Mouse (Mus musculus): Measurements from ENCODE around the gene Prkag2. TPM values are rescaled to one million over a fixed set of nuclear protein-coding genes. Genes with fewer than 3 reads are reported as not detected.
A peak's percentile ranks its signal among the peaks of the same experiment; 100 is the strongest.

The Prkag2 gene
- polyA plus RNA-seq, 1 experiment from 2014 or later: 38.3 TPM

DNA sequence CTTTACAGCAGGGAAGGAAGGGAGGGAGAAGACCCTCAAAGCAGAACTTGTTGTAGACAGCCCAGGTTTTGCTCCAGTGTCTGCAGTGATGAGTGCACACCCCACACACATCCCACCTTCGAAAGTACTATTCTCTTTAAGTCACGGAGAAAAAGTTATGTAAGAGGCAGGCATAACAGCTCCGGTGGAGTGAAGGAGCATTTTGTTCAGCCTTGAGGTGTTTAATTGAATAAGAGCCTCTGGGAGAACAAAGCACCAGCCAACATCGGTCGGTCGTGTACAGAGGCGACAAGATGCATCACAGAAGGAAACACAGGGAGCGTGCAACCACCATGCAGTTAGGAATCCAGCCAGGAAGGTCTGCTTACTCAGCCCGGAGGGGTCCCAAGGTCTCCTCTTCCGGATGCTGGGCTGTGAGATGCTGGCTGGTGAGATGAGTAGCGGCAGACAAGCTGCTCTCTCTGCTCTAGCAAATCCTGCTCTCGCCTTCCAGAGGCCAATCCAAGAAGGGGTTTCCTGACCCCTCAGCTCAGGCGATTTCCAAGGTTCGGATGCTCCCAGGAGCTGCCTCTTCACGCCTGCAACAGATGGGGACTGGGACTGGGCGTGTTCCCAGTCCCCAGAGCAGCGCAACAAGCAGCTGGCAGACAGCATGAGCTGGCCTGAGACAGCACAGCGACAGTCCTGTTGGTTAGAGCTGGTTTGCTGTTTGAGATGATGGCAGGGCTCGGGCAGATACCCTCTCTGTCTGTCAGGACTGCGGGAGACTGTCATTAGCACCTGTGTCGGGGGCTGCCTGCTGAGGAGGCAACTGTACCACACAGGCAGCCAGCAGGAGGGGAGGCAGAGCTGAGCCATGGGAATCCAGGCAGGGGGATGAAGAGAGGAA lies 41.3 kb downstream of the Prkag2 start:
- Histone ChIP-seq H3K27me3 (replicated peaks; ENCODE audit: control insufficient read depth, insufficient read depth, low read length) (no peaks in the 10 kb centered on the region), H3K36me3 (ENCODE audit: control insufficient read depth, insufficient read depth) (no peaks in the 10 kb centered on the region), H3K27ac (ENCODE audit: low read depth, low read length) (no peak overlapping the region), H3K9me3 (ENCODE audit: control insufficient read depth) (no peaks in the 10 kb centered on the region), H3K4me2 (replicated peaks; ENCODE audit: low read depth) (no peak overlapping the region), H3K4me1 (replicated peaks; ENCODE audit: control insufficient read depth, insufficient read depth, low read length) (no peaks in the 10 kb centered on the region), H3K9ac (ENCODE audit: low read depth, low read length) (no peak overlapping the region), H3K4me3 (ENCODE audit: low read depth, low read length) (no peak overlapping the region)
- WGBS: 47% methylated on average over 21 of the region's 21 CpGs
- no peak for ATAC-seq
- TF ChIP-seq CTCF (IDR thresholded peaks at IDR 0.05; ENCODE audit: low read depth): no peak

DNA sequence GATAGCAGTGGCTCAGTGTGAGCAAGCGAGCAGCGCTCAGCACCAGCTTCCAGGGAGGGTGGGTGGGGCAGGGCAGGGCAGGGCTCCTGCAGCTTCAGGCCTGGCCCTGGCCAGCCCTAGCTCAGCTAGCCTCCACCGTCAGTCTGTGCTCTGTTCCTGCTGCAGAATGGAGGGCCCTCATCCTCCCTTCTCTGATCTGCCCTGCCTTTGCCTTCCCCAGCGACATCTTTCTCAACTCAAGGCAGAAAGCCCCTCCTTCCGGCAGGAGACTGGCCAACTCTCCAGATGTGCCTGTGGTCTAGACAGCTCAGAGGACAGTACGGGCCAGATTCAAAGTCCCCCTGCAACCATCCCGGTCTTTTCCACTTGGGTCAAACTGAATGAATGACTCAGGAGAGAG lies 42.0 kb downstream of the Prkag2 start:
- Histone ChIP-seq H3K27ac (ENCODE audit: low read depth, low read length) (no peak overlapping the region), H3K4me3 (ENCODE audit: low read depth, low read length) (no peak overlapping the region), H3K27me3 (replicated peaks; ENCODE audit: control insufficient read depth, insufficient read depth, low read length) (no peaks in the 10 kb centered on the region), H3K36me3 (ENCODE audit: control insufficient read depth, insufficient read depth) (no peaks in the 10 kb centered on the region), H3K9me3 (ENCODE audit: control insufficient read depth) (no peaks in the 10 kb centered on the region), H3K4me2 (replicated peaks; ENCODE audit: low read depth) (no peak overlapping the region), H3K4me1 (replicated peaks; ENCODE audit: control insufficient read depth, insufficient read depth, low read length) (no peaks in the 10 kb centered on the region), H3K9ac (ENCODE audit: low read depth, low read length) (no peak overlapping the region)
- peak; percentile 60; the same call in 1 of the 2 replicates for ATAC-seq
- TF ChIP-seq CTCF (IDR thresholded peaks at IDR 0.05; ENCODE audit: low read depth): no peak
- 31% methylated on average over 7 of the region's 7 CpGs for WGBS

DNA sequence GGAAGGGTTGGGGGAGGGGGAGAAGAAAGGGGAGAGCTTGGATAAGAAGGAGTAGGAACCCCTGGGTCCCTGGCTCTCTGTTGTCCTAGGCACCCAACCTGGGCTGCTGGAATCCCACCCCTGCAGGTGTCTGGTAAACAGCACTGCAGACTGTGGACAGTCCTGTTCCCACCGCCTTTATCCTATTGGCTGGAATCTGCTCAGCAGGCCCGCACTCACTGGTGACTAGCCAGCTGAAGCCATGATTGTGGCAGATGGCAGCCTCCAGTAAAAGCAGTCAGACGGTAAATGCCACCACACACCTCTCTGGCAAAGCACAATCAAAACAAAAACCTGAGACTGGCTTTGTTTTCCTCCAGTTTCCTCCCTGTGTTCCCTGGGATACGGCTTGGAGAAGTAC lies 45.2 kb downstream of the Prkag2 start:
- no peak for TF ChIP-seq CTCF (IDR thresholded peaks at IDR 0.05; ENCODE audit: low read depth)
- Histone ChIP-seq H3K9me3 (ENCODE audit: control insufficient read depth) (no peaks in the 10 kb centered on the region), H3K36me3 (ENCODE audit: control insufficient read depth, insufficient read depth) (no peaks in the 10 kb centered on the region), H3K4me3 (ENCODE audit: low read depth, low read length) (no peak overlapping the region), H3K9ac (ENCODE audit: low read depth, low read length) (no peak overlapping the region), H3K4me1 (replicated peaks; ENCODE audit: control insufficient read depth, insufficient read depth, low read length) (no peaks in the 10 kb centered on the region), H3K27ac (ENCODE audit: low read depth, low read length) (no peak overlapping the region), H3K27me3 (replicated peaks; ENCODE audit: control insufficient read depth, insufficient read depth, low read length) (no peaks in the 10 kb centered on the region), H3K4me2 (replicated peaks; ENCODE audit: low read depth) (no peak overlapping the region)
- no peak for ATAC-seq
- WGBS: 59% methylated on average over 4 of the region's 4 CpGs

DNA sequence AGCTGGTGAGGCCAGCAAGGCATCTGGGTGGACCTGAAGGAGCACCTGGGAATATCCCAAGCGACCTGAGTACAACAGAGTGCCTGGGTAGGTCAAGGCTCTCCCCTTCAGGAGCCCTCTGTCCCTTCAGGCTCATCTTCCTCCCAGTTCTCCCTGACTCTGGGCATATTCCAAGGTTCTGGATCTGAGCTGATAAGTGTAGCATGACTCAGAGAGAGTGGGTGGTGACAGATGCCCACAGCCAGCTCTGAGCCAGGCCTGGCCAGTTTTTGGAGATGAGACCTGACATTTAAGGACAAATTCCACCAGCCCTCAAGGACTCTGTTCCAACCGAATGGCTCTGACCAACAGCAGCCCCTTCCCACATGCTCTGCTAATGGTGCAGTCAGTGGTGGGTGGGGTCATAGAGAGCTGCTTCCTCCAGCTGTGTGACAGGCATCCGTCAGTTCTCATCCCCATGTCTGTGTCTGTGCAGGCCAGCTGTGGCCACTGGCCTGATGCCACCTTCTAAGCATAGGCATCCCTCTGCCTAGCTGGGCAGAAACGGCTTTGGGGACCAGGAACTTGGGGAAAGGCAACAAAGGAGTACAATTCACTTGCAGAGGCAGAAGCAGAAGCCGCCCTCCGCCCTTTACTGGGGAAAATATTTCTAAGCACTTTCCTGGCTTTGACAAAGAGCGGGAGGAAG lies 46.3 kb downstream of the Prkag2 start:
- no peak for ATAC-seq
- no peak for TF ChIP-seq CTCF (IDR thresholded peaks at IDR 0.05; ENCODE audit: low read depth)
- Histone ChIP-seq H3K27ac (ENCODE audit: low read depth, low read length) (no peak overlapping the region), H3K9me3 (ENCODE audit: control insufficient read depth) (no peaks in the 10 kb centered on the region), H3K36me3 (ENCODE audit: control insufficient read depth, insufficient read depth) (no peaks in the 10 kb centered on the region), H3K4me3 (ENCODE audit: low read depth, low read length) (no peak overlapping the region), H3K9ac (ENCODE audit: low read depth, low read length) (no peak overlapping the region), H3K4me2 (replicated peaks; ENCODE audit: low read depth) (no peak overlapping the region), H3K27me3 (replicated peaks; ENCODE audit: control insufficient read depth, insufficient read depth, low read length) (no peaks in the 10 kb centered on the region), H3K4me1 (replicated peaks; ENCODE audit: control insufficient read depth, insufficient read depth, low read length) (0 out of 2 replicates have a peak, but pooled peaks cover under 1% of the 10 kb centered on the region)
- 70% methylated on average over 7 of the region's 7 CpGs for WGBS

DNA sequence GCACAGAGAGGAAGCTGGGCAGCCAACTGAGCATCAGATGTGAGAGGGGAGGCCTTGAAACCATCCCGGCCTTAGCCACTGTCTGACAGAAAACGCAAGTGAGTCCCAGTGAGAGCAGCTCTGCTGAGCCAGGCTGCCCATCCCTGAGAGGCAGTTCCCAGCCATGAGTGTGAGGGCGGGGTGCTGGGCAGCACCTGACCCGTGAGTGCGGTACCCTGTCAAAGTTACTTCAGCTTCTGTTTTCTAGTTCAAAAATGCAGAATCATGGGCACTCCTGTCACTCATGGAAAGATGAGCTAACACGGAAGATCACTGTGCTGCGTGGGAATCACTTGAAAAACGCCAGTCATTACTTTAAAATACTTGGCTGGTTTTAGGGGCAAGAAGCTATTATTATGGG lies 49.6 kb downstream of the Prkag2 start:
- Histone ChIP-seq H3K4me2 (replicated peaks; ENCODE audit: low read depth) (no peak overlapping the region), H3K27ac (ENCODE audit: low read depth, low read length) (no peak overlapping the region), H3K27me3 (replicated peaks; ENCODE audit: control insufficient read depth, insufficient read depth, low read length) (no peaks in the 10 kb centered on the region), H3K9ac (ENCODE audit: low read depth, low read length) (no peak overlapping the region), H3K9me3 (ENCODE audit: control insufficient read depth) (no peaks in the 10 kb centered on the region), H3K4me1 (replicated peaks; ENCODE audit: control insufficient read depth, insufficient read depth, low read length) (0 out of 2 replicates have a peak, but pooled peaks cover 3% of the 10 kb centered on the region), H3K4me3 (ENCODE audit: low read depth, low read length) (no peak overlapping the region), H3K36me3 (ENCODE audit: control insufficient read depth, insufficient read depth) (no peaks in the 10 kb centered on the region)
- no peak for ATAC-seq
- 75% methylated on average over 8 of the region's 8 CpGs for WGBS
- no peak for TF ChIP-seq CTCF (IDR thresholded peaks at IDR 0.05; ENCODE audit: low read depth)

DNA sequence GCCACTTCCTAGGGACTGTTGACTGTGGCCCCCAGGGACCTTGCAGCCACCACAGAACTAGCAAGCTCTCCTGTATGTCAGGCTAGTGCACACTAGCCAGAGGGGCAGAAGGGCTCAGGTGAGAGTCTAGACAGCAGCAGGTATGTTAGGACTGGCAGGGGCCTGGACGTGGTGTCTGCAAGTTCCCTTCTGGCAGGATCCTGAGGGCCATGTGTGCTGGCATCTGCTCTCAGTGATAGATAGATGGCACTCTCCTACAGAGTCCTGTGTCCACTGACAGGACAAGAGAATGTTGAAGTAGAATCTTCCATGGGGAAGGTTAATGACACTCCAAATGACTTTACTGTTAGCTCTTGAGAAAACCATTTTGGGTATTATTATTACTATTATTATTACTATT lies 52.8 kb downstream of the Prkag2 start:
- ATAC-seq: no peak
- Histone ChIP-seq H3K4me2 (replicated peaks; ENCODE audit: low read depth) (no peak overlapping the region), H3K9ac (ENCODE audit: low read depth, low read length) (no peak overlapping the region), H3K27ac (ENCODE audit: low read depth, low read length) (no peak overlapping the region), H3K36me3 (ENCODE audit: control insufficient read depth, insufficient read depth) (no peaks in the 10 kb centered on the region), H3K9me3 (ENCODE audit: control insufficient read depth) (no peaks in the 10 kb centered on the region), H3K4me3 (ENCODE audit: low read depth, low read length) (no peak overlapping the region), H3K27me3 (replicated peaks; ENCODE audit: control insufficient read depth, insufficient read depth, low read length) (no peaks in the 10 kb centered on the region), H3K4me1 (replicated peaks; ENCODE audit: control insufficient read depth, insufficient read depth, low read length) (0 out of 2 replicates have a peak, but pooled peaks cover 3% of the 10 kb centered on the region)
- WGBS: 68% methylated on average over 1 of the region's 1 CpGs
- TF ChIP-seq CTCF (IDR thresholded peaks at IDR 0.05; ENCODE audit: low read depth): no peak

All from intestine, postnatal 0 days (tissue).